ENCODE assay signal across 8 mouse cellular contexts in genomic region chr14:25693888-25694568, GRCm38 (mm10). TPM values are rescaled to one million over a fixed set of nuclear protein-coding genes. Genes with fewer than 3 reads are reported as not detected.
A peak's percentile ranks its signal among the peaks of the same experiment; 100 is the strongest.
DNase-seq lines count a peak whose midpoint lies in the region; ATAC-seq and TF ChIP-seq lines count a peak whose summit lies in the region.

Ppif (plus strand) TSS chr14:25694154.

- ATAC-seq in frontal cortex, adult (ENCODE audit: low TSS enrichment), result peak; percentile 88
- ATAC-seq in lung, postnatal 0 days, result peak; percentile 95

- peak within 1 kb of the TSS; percentile 80 for H3K4me3 ChIP-seq in hindbrain, embryonic 10.5 days
- peak within 1 kb of the TSS; percentile 77 for H3K4me3 ChIP-seq in lung, postnatal 0 days (ENCODE audit: low read depth, low read length)

- no peaks in the 10 kb centered on the region for H3K9me3 ChIP-seq in hindbrain, embryonic 10.5 days
- H3K9me3 ChIP-seq in lung, postnatal 0 days (ENCODE audit: low read length), result no peaks in the 10 kb centered on the region

- peak; percentile 64 for DNase-seq in MEL-GATA-1-ER (ENCODE audit: extremely low read depth, low read depth)
- DNase-seq in cerebellum, adult 8-10 months, result peak; percentile 97
- peak; percentile 96 for DNase-seq in hindbrain, embryonic 10.5 days (ENCODE audit: low spot score)
- DNase-seq in layer of hippocampus, adult 9-11 months, result peak; percentile 96
- DNase-seq in lung, postnatal 0 days (ENCODE audit: low spot score), result peak; percentile 97
- peak; percentile 98 for DNase-seq in ovary, postnatal 14 days (ENCODE audit: low spot score)
- DNase-seq in thymus, postnatal 14 days, result peak; percentile 98

- no peak for TF ChIP-seq EP300 in lung, postnatal 0 days (IDR thresholded peaks at IDR 0.05)

- 0 out of 2 replicates have a peak, but pooled peaks cover 8% of the 10 kb centered on the region for H3K27me3 ChIP-seq in hindbrain, embryonic 10.5 days (ENCODE audit: insufficient read depth, poor library complexity, severe bottlenecking)
- H3K27me3 ChIP-seq in lung, postnatal 0 days (replicated peaks; ENCODE audit: insufficient read depth, low read length), result no peaks in the 10 kb centered on the region

- peak within 1 kb of the TSS; percentile 90 for H3K4me2 ChIP-seq in lung, postnatal 0 days (replicated peaks; ENCODE audit: low read depth, low read length)

- peaks cover 37% of the 10 kb centered on the region for H3K36me3 ChIP-seq in hindbrain, embryonic 10.5 days
- H3K36me3 ChIP-seq in lung, postnatal 0 days (ENCODE audit: insufficient read depth, low read length), result peaks cover 7% of the 10 kb centered on the region; the same call in 1 of the 2 replicates

- under 1% methylated on average over 70 of the region's 70 CpGs for WGBS in hindbrain, embryonic 10.5 days
- 2% methylated on average over 52 of the region's 70 CpGs for WGBS in lung, postnatal 0 days

- H3K4me1 ChIP-seq in hindbrain, embryonic 10.5 days (replicated peaks), result peaks cover 35% of the 10 kb centered on the region
- H3K4me1 ChIP-seq in lung, postnatal 0 days (ENCODE audit: insufficient read depth, low read depth, low read length), result peaks cover 4% of the 10 kb centered on the region; the same call in 1 of the 2 replicates

- H3K27ac ChIP-seq in hindbrain, embryonic 10.5 days, result peak within 1 kb of the TSS; percentile 92
- peak within 1 kb of the TSS; percentile 33; the same call in 1 of the 2 replicates for H3K27ac ChIP-seq in lung, postnatal 0 days (ENCODE audit: low read length)

- peak within 1 kb of the TSS; percentile 48 for H3K9ac ChIP-seq in lung, postnatal 0 days (replicated peaks; ENCODE audit: low read depth)

- TF ChIP-seq CTCF in lung, postnatal 0 days (IDR thresholded peaks at IDR 0.05), result peak; percentile 100

RNA-seq across cellular contexts. Expression of gene Ppif, which starts in this region (rescaled TPM):
- polyA plus RNA-seq in hindbrain, embryonic 10.5 days (2016; fragmentation: Nextera tagmentation; extraction: Ambion mirVana), result 47.3 and 55.7 TPM in 2 replicates
- polyA plus RNA-seq in lung, postnatal 0 days (2015; fragmentation: Nextera tagmentation; extraction: Ambion mirVana), result 11.2 and 13.8 TPM in 2 replicates

Comparison
In these comparisons a context has a peak if more than half of its experiments do, and no peak if none do; other contexts are left out.
1. Peak in every context shown above with its lines: DNase-seq, ATAC-seq, H3K4me3 ChIP-seq and H3K27ac ChIP-seq.